Mouse (Mus musculus): Measurements from ENCODE around the gene Naa10. TPM values are rescaled to one million over a fixed set of nuclear protein-coding genes. Genes with fewer than 3 reads are reported as not detected.

The Naa10 gene
- total RNA-seq (2021), result 10 to 100 TPM; 62.8 to 70.1 TPM
- long read RNA-seq, experiment 1, transcript Naa10-204 (8 exons, 1,031 nt), result major isoform, 12 of 24 reads
- long read RNA-seq, experiment 1, transcript Naa10-201 (8 exons, 962 nt), result minor isoform, 7 of 24 reads
- long read RNA-seq, experiment 1, partial matches to known transcripts, result 0 of 24 reads
- long read RNA-seq, experiment 1, other reads (novel, unspliced or antisense), result 4 of 24 reads
- long read RNA-seq, experiment 2, transcript Naa10-201 (8 exons, 962 nt), result minor isoform, 19 of 69 reads
- long read RNA-seq, experiment 2, transcript Naa10-204 (8 exons, 1,031 nt), result major isoform, 38 of 69 reads
- long read RNA-seq, experiment 2, partial matches to known transcripts, result 3 of 69 reads
- long read RNA-seq, experiment 2, other reads (novel, unspliced or antisense), result 3 of 69 reads

- peak; percentile 77 to 88 for DNase-seq (ENCODE audit: low spot score in 2 of 2)
These were observed at the start of gene Naa10, which contains the start of gene Arhgap4 for GRCm38 (mm10) chrX:73921823-73922549. Gene Naa10, minus strand, starts transcription at chrX:73921944. Gene Arhgap4, minus strand, starts transcription at chrX:73921870.

DNA sequence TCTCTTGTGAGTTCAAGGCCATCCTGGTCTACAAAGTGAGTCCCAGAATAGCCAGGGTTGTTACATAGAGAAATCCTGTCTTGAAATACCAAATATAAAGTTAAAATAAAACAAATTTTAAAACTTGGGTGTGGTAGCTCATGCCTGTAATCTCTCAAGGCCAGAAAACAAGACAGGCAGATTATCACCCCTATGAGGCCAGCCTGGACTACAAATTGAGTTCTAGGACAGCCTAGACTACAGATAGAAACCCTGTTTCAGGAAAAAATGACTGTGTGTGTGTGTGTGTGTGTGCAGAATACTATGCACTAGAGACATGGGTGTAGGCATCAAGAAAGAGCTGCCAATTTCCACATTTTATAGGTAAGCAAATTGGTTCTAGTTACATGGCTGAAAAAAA is 49.0 kb upstream of the Naa10 start:
- no peak for DNase-seq (ENCODE audit: low spot score in 2 of 2)

GRCm38 (mm10) chrX:73969729-73970128 is 48.0 kb upstream of the Naa10 start:
- DNase-seq (ENCODE audit: low spot score in 2 of 2), result no peak

- no peak for DNase-seq (ENCODE audit: low spot score in 2 of 2)
These were observed 47.4 kb upstream of the Naa10 start for GRCm38 (mm10) chrX:73969167-73969566.

- DNase-seq (ENCODE audit: low spot score in 2 of 2), result peak; percentile 90 to 91
These were observed 45.7 kb upstream of the Naa10 start for GRCm38 (mm10) chrX:73967177-73968075.

DNA sequence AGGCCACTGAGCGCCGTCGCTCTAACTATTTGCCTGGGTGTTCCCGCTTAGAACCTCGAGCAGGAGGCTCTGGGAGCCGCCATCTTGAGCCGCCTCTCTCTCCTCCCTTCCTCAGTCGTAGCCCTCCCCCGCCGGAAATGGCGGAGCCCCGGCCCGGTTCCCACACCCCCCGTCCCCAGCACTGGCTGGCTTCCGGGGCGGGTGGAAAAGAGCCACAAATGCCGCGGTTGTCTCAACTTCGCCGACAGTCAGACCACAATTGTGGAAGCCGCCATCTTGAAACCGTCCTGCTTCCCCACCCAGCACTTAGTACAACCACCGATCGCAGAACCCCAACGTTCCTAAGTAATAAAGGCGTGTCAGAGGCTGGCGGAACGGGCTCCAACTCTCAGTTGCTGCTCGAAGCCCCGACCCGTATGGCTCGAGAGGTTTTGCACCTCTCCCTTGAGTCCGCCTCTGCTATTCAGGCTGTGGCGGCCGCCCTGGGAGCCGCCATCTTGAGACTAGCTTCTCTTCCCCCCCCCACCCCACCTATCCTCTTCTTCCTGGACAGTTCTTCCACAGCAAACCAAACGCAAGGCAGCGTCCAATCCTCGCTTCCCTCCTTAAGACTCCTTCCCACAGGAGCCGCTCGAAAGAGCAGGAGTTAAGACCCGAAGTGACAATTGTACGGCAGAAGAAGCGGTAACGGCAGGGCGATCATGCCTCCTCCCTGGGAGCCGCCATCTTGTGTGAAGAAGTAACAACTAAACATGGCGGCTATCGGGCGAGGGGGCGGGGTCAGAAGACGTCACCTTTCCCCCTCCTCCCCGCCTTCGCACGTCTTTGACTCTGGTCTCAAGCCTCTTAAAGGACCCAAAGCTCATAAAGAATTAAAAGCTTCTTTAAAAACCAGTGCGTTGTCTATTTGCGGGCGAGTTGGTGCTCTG is 44.8 kb upstream of the Naa10 start, which contains the start of gene Hcfc1:
TSS of gene Hcfc1 (minus strand) at position 110 of the 929 bp plus-strand sequence.
- DNase-seq (ENCODE audit: low spot score in 2 of 2), result peak; percentile 81 to 92

GRCm38 (mm10) chrX:73965307-73965706 is 43.6 kb upstream of the Naa10 start:
- DNase-seq (ENCODE audit: low spot score in 2 of 2), result peak; percentile 42 to 71

GRCm38 (mm10) chrX:73964363-73964762 is 42.6 kb upstream of the Naa10 start:
- DNase-seq (ENCODE audit: low spot score in 2 of 2), result no peak

DNA sequence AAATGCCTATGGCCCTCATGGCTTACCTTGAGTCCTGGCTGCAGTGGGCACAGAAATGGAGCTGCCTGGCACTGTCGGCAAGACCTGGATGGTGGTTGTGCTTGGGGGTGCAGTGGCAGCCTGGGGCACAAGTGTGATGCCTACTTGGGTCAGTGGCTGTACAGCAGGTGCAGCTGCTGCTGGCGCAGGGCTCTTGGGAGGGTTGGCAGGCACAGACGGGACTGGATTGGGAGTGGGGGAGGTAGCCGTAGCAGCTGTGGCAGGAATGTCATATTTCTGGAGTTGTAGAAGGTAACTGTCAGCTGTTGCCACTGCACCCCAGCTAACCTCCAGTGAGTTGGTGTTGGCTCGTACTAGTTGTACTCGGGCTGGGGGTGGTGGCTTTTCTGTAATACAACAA is 33.2 kb upstream of the Naa10 start:
- no peak for DNase-seq (ENCODE audit: low spot score in 2 of 2)

DNA sequence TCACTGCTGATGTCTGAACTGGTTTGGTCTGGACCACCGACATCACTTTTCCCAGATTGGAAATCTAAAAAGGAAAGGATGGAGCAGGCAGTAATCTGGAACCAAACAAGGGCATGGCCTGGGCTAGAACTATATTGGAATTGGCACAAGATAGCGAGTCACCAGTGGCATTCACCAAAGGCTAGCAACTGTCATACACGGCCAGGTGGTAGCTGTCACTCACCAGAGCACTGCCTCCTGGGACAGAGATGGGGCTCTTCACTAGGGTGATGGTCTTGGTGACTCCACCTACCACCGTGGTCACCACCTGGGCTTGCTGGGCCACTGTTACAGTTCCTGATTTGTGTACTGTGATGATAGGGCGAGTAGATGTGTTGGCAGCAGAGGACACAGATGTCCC is 30.9 kb upstream of the Naa10 start:
- DNase-seq (ENCODE audit: low spot score in 2 of 2), result no peak

- DNase-seq (ENCODE audit: low spot score in 2 of 2), result no peak
These were observed 27.6 kb upstream of the Naa10 start for GRCm38 (mm10) chrX:73949341-73949740.

DNA sequence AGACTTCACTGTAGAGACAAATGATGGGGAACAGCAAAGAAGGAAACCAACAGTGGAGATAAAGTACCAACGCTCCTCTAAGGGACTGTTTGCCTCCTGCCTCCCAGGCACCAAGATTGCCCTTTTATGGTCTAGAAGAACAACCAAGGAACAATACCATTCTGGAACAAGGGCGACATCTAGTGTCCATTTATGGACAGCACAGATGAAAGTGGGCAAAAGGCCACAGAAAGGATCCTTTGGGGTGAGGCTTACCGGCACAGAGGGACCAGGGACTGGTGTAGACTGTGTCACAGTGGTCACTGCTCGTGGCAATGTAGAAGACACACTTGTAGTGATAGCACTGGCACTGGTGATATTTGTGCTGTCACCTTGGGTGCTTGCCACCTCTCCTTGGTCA is 26.9 kb upstream of the Naa10 start:
- DNase-seq (ENCODE audit: low spot score in 2 of 2), result peak in 1 of 2 experiments; percentile 53

- no peak for DNase-seq (ENCODE audit: low spot score in 2 of 2)
These were observed 25.2 kb upstream of the Naa10 start for GRCm38 (mm10) chrX:73946896-73947295.

DNA sequence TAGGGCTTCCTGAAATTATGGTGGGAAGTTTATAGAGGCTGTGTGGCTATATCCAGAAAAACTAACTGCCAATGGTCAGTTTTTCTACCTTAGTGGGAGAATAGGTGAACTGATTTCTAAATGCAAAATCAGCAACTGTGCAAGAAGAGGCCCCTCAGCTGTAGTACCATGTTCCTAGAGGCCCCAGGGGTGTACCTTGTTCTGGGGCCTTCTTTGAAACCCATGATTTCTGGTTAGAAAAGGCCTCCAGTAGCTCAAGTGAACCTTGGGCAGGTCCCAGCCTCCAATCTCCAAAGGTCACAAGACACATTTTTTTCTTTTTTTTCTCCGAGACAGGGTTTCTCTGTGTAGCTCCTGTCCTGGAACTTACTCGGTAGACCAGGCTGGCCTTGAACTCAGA is 20.6 kb upstream of the Naa10 start:
- no peak for DNase-seq (ENCODE audit: low spot score in 2 of 2)

DNA sequence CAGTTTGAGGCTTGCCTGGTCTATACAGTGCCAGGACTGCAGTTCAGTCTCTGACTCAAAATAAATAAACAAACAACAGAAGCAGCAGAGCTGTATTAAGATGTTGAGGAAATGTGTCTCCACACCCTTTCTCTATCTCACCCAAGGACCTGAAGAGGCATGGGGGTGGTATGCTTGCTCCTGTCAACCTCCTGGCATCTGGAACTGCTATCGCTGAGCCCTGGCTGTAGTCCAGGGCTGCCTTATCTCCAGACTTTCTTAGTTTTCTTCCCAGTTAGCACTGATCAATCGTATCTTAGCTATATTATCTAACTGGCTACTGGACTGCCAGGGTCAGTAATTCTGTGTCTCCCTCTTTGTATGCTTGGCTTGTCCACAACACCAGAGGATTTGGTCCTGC is 20.1 kb upstream of the Naa10 start:
- DNase-seq (ENCODE audit: low spot score in 2 of 2), result no peak

- no peak for DNase-seq (ENCODE audit: low spot score in 2 of 2)
These were observed 10.1 kb upstream of the Naa10 start for GRCm38 (mm10) chrX:73931871-73932270.

DNA sequence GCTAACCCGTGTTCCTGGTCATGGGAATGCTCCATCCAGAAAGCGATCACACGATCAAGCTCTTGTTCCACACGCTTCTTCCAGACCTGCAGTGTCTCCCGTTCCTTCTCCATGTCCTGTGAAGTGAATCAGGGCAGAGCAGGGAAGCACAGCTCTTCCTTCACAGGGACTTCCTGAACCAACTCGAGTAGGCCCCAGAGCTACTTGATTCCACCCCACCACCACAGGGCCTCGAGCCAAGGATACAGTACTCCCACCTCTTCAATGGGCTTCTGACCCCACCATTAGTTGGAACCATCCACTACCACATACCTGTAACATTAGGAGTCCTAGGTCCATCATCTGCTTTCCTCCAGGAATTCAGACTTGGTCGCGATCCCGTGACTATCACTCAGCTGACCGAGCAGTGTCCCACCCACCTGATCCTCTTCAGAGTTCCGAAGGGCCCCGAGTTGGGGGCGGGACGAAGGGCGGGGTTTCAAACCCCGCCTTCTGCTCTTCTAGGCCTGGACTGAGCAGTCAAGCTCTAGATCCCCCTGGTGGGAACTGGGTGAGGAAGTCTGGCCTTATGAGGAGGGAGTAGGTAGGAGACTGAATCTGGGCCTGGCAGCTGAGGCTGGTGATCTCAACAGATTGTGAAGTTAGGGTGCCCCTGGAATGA is 8.8 kb upstream of the Naa10 start, which contains the start of gene Renbp:
TSS of gene Renbp (minus strand) at position 449 of the 661 bp plus-strand sequence.
- no peak for DNase-seq (ENCODE audit: low spot score in 2 of 2)

DNA sequence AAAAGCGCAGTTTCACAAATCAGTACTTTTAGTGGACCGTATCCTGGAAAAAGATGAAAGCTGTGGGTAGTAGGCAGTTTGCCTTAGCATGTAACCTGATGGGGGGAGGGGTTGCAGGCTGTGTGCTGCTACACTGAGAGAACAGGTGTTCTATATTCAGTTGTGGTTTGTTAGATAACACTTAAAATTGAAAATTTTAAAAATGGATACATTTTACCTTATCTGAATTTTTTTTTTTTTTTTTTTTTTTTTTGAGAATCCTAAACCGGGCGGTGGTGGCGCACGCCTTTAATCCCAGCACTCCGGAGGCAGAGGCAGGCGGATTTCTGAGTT is 772 bp upstream of the Naa10 start:
- no peak for DNase-seq (ENCODE audit: low spot score in 2 of 2)

- DNase-seq (ENCODE audit: low spot score in 2 of 2), result no peak
These were observed 390 bp downstream of the Naa10 start for GRCm38 (mm10) chrX:73921285-73921822.

All from layer of hippocampus, postnatal 14 days (tissue).